Mouse (Mus musculus) monocyte, adult 2 months (primary cell): ENCODE results near the gene Shank2.

Experiments
- DNase-seq, 2 experiments: peaks; one replicate each; pipeline ENCODE4 v3.0.0; 2022; ENCODE audit warnings: low spot score in 2 of 2, low read depth in 1 of 2

Gene Shank2

GRCm38 (mm10) chr7:144029246-144029645 lies 27.5 kb downstream of the Shank2 start:
- DNase-seq, result no peak

GRCm38 (mm10) chr7:144030796-144031195 lies 29.1 kb downstream of the Shank2 start:
- DNase-seq, result no peak

DNA sequence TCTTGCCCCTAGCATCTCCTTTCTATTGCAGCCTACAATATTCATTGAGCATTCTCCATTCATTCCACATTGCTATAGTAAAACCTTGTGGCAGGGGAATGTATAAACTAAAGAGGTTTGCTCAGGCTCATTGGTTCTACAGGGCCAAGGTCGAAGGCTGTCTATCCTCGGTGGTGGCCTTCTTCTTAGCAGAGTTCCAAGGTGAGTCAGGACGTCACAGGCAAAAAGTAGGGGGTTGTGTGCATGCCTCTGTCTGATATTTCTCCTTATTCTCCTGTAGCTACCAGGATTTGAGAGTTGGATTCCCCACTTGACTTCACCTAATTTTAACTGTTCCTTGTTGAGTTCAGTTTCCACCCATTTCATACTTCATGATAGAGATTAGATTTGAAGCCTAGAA lies 29.9 kb downstream of the Shank2 start:
- DNase-seq, result no peak

- DNase-seq, result no peak
Observed at GRCm38 (mm10) chr7:144037541-144037940, 35.8 kb downstream of the Shank2 start.

DNA sequence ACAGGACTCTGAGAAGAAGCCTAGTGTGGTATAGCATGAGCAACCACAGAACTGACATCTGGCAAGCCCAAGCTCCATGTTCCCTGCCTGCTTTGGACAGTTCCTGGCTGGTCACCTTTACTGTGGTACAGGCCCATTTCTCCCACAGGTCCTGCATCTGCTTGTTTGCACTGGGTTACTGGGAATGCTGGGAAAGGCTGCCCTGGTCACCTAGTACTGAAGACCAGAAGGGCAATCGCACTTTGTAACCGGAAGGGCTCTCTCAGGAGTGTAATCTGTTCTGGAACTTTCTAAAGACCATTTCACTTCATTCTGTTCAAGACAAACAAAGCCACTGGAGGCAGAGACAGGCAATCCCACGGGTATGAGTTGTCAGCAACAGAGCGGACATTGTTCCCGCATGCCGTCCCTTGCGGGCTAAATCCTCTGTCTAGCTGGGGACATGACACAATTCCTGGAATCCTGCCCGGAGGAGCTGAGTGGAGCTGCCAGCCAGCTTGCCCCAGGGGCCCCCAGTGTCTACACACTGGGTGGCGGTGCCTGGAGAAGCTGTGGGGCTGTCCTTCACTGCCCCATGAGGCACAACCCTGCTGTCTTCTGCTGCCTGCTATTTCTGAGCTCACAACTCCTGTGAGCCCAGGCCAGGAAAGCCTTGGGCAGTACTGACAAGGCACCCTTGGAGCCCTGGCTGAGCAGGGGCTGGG lies 36.4 kb downstream of the Shank2 start:
- DNase-seq, result no peak

GRCm38 (mm10) chr7:144038741-144039140 lies 37.0 kb downstream of the Shank2 start:
- no peak for DNase-seq

GRCm38 (mm10) chr7:144040328-144040727 lies 38.6 kb downstream of the Shank2 start:
- no peak for DNase-seq

DNA sequence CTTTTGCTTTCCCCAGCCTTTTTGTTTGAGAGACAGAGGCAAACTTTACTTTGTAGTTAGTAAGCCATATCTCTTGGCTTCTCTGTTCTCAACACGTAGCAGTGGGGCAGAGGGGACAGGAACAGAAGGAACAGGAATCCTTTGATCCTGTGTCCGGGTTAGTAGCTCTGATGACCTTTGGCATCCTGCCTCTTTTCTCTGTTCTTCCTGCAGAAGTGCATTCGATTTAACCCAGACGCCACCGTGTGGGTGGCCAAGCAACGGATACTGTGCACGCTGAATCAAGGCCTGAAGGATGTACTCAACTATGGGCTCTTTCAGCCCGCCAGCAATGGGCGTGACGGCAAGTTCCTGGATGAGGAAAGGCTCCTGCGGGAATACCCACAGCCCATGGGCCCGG lies 50.3 kb downstream of the Shank2 start:
- DNase-seq, result no peak

- no peak for DNase-seq
Observed at GRCm38 (mm10) chr7:144055188-144055587, 53.5 kb downstream of the Shank2 start.

DNA sequence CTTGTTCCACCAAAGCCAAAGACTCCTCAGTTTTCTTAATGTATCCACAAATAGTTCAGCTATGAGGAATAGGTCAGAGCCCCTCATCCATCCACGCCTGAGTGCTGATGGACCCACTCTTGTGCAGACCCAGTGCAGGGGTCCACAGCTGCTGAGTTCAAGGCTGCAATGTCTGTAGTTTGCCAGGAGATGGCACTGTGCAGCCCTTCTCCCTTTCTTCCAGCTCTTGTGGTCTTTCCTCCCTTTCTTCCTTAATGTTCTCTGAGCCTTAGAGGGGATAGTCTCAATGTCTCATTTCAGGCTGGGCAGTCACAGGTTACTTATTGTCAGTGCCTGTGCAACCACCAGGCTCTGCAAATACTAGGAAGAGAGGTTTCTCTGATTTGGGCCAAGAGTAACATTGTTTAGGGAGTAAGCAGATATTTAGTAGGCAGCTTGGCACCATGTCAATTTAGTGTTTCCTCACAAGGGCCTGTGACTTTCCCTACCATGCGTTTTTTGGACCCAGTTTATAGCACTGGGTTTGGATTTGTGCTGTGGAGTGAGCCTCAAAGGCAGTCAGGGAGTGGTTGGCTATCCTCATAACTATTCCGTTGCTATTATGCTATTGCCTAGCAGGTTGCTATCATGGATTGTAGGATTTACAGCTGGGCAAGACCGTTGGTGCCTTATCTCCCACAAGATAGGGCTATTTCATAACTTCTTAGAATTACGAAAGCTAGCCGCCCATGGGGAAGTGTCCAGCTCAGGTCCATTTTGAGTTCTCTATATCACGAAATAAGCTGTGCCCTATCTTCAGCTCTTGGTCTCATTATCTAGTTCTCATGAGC lies 54.2 kb downstream of the Shank2 start:
- DNase-seq, result no peak

GRCm38 (mm10) chr7:144070162-144070949 lies 68.6 kb downstream of the Shank2 start:
- DNase-seq, result no peak

DNA sequence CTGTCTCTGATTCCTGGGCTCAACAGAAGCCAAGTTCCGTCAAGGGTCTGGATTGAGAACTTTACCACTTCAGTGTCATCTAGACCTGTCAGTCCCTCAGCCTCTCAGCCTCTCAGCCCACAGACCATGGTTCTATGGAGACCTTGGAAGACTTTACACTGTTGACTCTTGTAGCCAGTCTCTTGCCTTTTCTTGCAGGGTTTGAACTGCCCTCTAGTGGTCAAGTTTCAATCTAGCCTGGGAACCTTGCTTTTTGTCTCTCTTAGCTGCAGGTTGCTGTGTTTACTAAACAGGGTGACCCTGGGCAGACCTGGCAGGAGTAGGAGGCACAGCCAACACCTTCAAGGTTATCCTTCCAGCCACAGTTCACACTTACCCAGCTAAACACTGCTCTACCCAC lies 70.5 kb downstream of the Shank2 start:
- DNase-seq, result no peak

GRCm38 (mm10) chr7:144072856-144073255 lies 71.1 kb downstream of the Shank2 start:
- no peak for DNase-seq

DNA sequence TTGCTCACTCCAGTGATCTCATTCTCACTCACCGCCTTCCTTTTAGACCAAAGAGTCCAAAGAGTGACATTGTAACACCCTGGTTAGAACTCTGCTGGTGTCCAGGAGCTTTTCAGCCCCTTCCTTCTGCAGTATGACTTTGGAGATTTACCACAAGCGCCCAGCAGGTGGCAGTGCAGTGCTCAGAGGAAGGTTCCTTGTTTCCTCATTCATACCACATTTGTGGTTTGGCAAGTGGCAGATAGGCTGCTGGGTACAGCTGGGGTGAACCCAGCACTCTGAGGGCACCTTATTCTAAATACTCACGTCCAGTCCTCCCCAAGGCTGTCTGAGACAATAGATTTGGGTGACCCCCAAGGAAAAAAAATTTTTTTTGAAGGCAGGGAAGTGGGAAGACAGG lies 73.0 kb downstream of the Shank2 start:
- DNase-seq, result peak; percentile 27 to 34

DNA sequence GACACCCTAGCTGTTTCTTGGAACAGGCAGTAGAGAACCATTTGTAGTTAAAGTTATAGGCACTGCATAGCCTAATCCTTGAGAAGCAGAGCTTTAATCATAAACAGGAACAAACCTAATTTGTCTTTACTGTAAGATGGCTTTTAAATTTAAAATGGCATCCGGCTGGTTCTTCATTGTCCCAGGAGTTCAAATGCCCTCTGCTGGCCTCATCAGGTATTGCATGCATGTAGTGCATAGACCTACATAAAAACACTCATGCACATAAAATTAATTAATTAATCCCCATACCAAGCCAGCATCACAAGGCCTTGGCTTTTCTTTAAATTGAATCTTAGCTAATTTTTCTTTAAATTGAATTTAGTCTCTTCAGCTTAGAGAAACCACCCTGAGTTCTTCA lies 76.9 kb downstream of the Shank2 start:
- DNase-seq, result no peak

GRCm38 (mm10) chr7:144079861-144080260 lies 78.1 kb downstream of the Shank2 start:
- no peak for DNase-seq

DNA sequence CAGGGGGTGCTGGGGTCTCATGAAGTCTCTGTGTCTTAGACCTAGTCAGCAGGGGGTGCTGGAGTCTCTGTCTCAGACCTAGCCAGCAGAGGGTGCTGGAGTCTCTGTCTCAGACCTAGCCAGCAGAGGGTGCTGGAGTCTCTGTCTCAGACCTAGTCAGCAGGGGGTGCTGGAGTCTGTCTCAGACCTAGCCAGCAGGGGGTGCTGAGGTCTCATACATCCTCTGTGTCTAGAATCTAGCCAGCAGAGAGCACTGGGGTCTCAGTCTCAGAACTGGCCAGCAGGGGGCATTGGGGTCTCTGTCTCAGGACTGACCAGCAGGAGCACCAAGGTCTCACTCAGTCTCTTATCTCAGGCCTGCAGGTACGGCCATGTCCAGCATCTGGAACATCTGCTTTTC lies 79.7 kb downstream of the Shank2 start:
- no peak for DNase-seq

DNA sequence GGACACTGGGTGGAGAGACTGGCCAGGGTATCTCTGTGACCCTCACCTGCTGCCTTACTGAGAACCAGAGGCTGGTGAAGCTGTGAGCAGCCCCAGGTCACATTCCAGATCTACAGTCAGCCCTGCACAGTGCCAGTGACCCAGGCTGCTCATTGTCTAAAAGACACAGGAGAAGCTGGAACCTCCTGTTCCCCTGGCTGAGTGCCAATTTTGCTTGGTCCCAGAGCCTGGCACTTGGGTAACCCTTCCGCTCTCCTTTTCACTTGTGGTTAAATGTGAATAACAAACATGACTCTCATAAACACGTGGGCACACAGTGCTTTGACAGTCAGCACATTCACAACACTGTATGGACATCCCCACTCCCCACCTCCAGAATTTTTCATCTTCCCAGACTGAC lies 80.2 kb downstream of the Shank2 start:
- no peak for DNase-seq

- DNase-seq, result no peak
Observed at GRCm38 (mm10) chr7:144087277-144087676, 85.5 kb downstream of the Shank2 start.

GRCm38 (mm10) chr7:144094132-144094531 lies 92.4 kb downstream of the Shank2 start:
- no peak for DNase-seq

DNA sequence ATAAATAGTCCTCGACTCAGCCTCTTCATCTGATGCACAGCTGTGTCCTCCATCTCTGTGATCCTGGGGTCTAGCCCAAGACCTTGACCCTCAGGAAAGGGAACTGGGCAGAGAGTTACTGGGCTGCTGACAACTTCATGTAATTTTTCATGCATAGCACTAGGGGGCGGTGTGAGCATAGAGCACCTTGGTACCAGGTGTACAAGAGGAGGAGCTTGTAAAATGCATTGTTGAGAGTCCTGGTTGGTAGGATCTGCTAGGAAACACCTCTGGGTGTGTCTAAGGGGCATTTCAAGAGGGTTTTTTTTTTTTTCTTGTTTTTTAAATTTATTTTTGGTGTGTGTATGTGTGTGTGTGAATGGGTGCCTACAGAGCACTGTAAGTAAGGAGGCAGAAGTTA lies 95.6 kb downstream of the Shank2 start:
- DNase-seq, result no peak
